Mouse (Mus musculus): ENCODE measurements around the gene Ipmk.

Ipmk gene

DNA sequence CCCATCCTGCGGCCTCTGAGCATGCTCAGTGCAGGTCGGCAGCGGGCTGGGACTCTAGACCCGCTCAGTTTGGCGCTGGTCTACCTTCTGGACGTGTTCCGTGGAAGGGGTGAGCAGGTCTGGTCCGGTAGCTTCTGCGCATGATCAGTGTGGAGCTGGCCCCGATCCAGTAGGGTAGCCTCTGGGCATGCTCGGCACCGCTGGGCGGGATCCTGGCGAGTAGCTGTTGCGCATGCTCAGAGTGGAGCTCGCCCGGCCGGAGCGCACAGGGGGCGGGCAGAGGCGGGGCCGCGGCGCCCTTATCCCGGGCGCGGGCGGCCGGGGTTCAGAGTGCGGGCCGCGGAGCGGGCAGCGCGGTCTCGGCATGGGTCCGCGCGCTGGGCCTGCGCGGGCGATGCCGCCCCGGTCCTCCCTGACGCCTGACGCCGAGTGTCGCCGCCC is at the start of gene Ipmk:
Gene Ipmk, plus strand, starts transcription at position 255 of the 441 bp plus-strand sequence.
- peak; percentile 95 for DNase-seq (ENCODE audit: low spot score)

DNA sequence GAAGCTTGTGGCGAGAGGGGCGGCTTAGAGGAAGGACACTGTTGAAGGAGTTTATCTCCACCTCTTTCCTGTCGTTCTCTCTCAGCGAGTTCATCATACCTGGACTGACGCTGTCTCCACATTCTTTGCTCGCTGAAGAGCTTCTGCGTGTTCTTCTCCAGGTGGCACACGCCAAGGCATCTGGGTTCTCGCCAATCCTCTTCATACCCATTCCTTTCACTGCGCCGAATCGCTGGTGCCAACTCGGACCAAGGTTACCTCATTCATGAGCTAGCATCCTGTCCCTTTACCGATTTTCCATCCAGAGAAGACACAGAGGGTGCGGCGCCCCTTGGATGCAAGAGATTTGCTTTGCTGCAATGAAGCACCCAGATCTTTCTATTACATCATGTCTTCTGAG is 47.4 kb upstream of the Ipmk start:
- DNase-seq (ENCODE audit: low spot score), result no peak

DNA sequence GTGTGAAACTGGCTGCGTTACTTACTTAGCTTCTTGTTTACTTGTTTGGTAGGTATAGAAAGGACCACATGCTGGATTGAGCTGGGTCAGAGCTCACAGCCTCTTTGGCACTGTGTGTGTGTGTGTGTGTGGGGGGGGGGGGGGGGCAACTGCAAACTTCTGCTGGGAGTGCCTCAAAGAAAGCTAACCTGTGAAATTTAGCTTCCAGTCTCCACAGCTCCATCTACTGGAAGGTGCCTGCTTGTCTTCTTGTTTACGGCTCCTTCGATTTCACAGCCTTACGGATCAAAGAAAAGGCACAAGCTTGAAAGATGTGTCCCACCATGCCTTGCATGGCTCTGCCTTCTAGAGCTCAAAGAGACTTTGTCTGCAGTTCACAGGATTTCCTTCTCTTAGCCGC is 45.1 kb upstream of the Ipmk start:
- no peak for DNase-seq (ENCODE audit: low spot score)

DNA sequence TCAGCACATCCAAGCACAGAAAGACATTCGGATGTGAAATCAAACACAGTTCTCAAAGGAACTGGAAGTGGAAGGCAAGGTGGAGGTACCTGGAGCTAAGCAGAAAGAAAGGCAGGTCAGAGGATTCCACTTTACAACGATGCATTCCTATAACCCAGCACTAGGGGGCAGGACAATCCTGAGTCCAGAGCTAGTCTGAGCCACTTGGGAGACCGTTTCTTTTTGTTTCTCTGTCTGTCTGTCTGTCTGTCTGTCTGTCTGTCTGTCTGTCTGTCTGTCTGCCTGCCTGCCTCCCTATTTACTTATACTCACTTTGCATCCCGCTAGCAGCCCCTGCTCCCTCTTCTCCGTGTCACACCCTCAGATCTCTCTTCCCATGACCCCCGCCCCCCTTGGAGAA is 41.4 kb upstream of the Ipmk start:
- peak; percentile 38 for DNase-seq (ENCODE audit: low spot score)

DNA sequence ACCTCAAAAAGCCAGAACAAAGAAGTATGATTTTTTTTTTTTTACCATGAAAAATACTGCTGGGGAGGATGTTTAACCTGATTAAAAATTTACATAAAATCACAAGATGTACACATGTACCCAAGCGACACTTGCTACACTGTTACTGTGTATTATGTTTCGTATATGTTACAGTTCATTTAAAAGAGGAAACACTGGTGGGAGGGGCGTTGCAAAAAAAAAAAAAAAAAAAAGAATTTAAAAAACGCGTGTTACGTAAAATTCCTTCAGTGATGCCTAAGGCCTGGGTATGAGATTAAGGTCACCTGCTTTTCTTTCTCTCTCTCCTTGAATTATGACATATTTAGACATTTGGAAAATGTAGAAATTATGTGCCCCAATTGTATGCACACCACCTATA is 40.8 kb upstream of the Ipmk start:
- no peak for DNase-seq (ENCODE audit: low spot score)

- DNase-seq (ENCODE audit: low spot score), result peak; percentile 21
Observed at GRCm38 (mm10) chr10:71308199-71308598, 39.4 kb upstream of the Ipmk start.

- DNase-seq (ENCODE audit: low spot score), result no peak
Observed at GRCm38 (mm10) chr10:71310288-71310687, 37.3 kb upstream of the Ipmk start.

DNA sequence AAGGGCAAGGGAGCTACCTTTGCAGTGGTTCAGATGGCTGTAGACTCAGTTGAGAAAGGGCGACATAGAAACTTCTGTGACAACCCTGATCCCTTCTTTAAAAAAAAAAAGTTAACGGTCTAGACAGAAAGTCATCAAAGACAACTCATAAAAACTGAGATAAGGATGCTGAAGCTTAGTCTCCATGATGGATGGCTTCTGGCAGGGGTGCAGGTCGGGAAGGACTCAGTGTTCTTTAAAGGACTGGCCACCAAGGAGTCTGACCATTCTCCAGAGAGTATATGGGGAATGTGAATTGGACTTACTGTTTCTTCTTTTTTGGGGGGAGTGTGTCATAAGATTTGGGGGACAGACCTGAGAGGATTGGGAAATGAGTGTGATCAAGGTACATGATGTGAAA is 33.0 kb upstream of the Ipmk start:
- no peak for DNase-seq (ENCODE audit: low spot score)

GRCm38 (mm10) chr10:71316056-71316455 is 31.5 kb upstream of the Ipmk start:
- no peak for DNase-seq (ENCODE audit: low spot score)

- DNase-seq (ENCODE audit: low spot score), result no peak
Observed at GRCm38 (mm10) chr10:71316497-71316896, 31.1 kb upstream of the Ipmk start.

GRCm38 (mm10) chr10:71323669-71324068 is 23.9 kb upstream of the Ipmk start:
- DNase-seq (ENCODE audit: low spot score), result no peak

- DNase-seq (ENCODE audit: low spot score), result no peak
Observed at GRCm38 (mm10) chr10:71326123-71326522, 21.4 kb upstream of the Ipmk start.

DNA sequence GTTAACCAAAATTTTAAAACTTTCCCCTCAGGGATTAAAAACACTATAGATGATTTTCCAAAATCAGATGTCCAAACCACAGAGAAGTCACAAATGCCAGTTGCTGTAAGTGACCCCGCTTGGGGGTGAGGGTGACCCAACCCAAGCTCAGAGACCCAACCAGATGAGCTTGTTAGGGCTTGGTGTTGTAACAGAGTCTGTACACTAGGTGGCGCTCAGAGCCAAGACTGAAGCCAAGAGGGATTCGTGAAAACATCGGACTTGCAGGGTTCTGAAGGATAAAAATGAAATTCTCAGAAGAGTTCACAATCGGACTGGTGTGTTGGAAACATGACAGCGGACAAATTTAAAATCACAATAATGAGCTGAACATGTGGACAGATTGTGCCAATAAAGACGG is 20.8 kb upstream of the Ipmk start:
- peak; percentile 68 for DNase-seq (ENCODE audit: low spot score)

DNA sequence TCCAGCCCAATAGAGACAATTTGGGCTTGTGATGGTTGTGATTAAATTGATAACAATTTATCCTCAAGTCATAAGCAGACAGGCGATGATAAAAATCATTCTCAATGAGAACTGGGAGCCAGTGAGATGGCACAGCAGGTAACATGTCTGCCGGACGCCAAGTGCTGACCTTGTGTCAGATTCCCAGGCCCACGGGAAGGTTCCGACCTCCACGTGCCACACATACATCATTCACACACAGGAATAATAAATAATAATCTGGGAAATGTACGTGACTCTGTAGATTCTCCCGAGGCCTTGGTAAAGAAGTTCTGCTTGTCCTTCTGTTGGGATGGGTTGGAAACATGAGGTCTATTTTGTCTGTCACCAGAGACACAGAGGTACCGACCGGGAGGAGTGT is 20.2 kb upstream of the Ipmk start:
- no peak for DNase-seq (ENCODE audit: low spot score)

DNA sequence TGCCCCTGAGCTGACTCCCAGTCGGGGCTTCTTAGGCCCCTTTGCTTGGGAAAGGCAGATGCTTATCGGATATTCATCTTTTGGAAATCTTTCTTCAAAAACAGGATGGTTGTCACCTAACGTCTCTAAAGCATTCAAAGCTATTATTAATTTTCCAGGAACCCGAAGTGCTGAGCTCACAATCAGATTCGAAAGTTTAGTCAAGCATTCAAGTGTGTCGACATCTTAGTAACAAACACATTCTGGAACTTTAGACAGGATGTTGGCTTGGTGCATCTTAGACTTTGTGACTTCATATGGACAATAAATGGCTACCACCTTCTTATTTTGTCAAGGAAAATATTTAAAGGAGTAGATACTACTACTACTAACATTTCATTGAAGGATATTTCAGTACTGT is 19.2 kb upstream of the Ipmk start:
- no peak for DNase-seq (ENCODE audit: low spot score)

DNA sequence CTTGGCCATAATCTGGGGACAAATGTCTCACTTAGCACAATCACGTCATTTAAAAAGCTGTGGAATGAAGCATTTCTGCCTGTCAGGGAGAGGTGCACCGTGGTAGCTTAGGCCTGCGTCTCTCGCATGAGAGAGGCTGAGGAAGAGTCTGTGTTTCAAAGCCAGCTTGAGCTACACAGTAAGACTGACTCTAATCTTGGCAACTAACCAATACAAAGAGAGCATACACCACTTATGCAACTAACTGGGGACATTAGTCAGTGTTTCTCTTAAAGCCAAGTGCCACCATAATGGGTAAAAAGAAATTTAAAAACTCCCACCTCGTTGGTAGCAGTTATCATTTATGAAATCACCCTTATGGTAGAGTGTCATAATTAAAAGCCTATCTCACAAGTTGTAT is 18.7 kb upstream of the Ipmk start:
- DNase-seq (ENCODE audit: low spot score), result no peak

DNA sequence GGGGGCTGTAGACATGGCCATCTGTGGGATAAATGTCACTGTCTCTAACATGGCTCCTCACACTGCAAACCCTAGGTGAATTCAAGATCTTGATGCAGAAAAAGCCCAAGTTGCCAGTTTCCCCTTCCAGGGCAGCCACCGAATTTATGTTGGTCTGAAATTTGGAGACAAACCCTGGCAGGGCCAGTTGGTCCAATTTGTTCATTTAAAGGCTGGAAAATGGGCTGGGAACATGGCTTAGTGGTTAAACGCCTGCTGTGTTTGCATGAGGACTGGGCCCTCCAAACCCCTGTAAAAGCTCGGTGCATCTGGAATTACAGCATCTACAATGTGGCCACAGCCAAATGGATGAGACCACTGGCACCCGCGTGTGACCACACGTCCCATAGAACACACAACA is 18.3 kb upstream of the Ipmk start:
- DNase-seq (ENCODE audit: low spot score), result no peak

GRCm38 (mm10) chr10:71330070-71330469 is 17.5 kb upstream of the Ipmk start:
- no peak for DNase-seq (ENCODE audit: low spot score)

DNA sequence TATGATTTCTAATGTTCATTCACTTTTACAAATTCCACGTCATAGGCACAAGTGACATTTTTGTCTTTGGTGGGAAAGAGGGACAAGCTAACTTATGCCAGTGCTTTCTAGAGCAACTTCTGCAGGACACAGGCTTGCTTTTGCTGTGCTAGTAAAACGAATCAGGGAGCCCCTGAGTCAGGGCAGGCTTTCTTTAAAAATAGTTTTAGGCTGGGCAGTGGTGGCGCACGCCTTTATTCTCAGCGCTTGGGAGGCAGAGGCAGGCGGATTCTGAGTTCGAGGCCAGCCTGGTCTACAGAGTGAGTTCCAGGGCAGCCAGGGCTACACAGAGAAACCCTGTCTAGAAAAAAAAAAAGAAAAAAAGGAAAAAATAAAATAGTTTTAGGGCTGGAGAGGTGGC is 15.7 kb upstream of the Ipmk start:
- no peak for DNase-seq (ENCODE audit: low spot score)

GRCm38 (mm10) chr10:71332376-71332775 is 15.2 kb upstream of the Ipmk start:
- no peak for DNase-seq (ENCODE audit: low spot score)

DNA sequence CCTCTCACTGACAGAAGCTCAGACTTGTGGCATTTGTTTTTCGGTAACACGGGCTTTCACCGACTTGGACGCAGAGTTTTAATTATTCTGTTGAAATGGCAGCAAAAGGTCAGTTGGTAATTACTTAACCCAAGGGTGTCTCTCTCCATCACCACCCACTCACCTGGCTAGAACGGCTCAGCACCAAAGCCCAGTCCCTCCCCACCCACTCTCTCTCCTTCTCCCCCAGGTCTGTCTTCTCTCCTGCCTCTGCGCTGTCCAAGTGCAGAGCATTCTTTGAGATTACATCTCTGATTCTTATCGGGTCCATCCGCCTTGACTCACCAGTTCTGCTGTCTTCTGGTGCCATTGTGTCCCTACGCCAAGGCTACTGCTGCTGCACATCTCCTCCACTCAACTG is 14.7 kb upstream of the Ipmk start:
- DNase-seq (ENCODE audit: low spot score), result no peak

- no peak for DNase-seq (ENCODE audit: low spot score)
Observed at GRCm38 (mm10) chr10:71337733-71338132, 9.8 kb upstream of the Ipmk start.

- DNase-seq (ENCODE audit: low spot score), result no peak
Observed at GRCm38 (mm10) chr10:71338156-71338905, 9.2 kb upstream of the Ipmk start.

DNA sequence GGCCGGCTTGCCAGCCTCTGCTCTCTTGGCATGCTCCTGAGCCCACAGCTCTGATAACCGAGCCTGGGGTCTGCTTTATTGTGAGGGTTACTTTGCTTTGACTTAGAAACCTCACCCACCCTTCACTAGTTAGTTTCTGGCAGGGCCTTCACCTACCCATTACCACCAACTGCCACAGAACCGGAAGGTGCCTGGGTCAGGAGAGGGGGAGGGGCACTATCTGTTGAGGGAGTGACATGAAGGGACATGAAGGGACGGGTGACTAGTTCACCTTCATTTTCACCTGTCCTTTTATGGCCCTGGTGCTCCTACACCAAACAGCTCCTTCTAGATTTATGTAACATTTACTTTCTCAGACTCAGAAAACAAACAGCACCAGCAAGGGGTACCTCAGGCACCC is 8.1 kb upstream of the Ipmk start:
- no peak for DNase-seq (ENCODE audit: low spot score)

All from c-Kit-positive CD71-positive TER-119-positive erythroid progenitor cells, embryonic 14.5 days (primary cell).